Mouse (Mus musculus) small intestine, adult 10 weeks (tissue): ENCODE measurements around the gene Nxn. TPM values are rescaled to one million over a fixed set of nuclear protein-coding genes. Genes with fewer than 3 reads are reported as not detected.

ENCODE experiments used
- polyA plus RNA-seq: library from polyadenylated mRNA; stranded (reverse); fragments of 350-450 nt; fragmentation: Illumina TruSeq; extraction: RNeasy Lipid Tissue Mini Kit (QIAGEN cat#74804); gene quantifications from one replicate; pipeline ENCODE4 v1.2.3, GENCODE M21; 2014; ENCODE audit warnings: low replicate concordance

Gene Nxn
- 0.82 TPM for polyA plus RNA-seq

DNA sequence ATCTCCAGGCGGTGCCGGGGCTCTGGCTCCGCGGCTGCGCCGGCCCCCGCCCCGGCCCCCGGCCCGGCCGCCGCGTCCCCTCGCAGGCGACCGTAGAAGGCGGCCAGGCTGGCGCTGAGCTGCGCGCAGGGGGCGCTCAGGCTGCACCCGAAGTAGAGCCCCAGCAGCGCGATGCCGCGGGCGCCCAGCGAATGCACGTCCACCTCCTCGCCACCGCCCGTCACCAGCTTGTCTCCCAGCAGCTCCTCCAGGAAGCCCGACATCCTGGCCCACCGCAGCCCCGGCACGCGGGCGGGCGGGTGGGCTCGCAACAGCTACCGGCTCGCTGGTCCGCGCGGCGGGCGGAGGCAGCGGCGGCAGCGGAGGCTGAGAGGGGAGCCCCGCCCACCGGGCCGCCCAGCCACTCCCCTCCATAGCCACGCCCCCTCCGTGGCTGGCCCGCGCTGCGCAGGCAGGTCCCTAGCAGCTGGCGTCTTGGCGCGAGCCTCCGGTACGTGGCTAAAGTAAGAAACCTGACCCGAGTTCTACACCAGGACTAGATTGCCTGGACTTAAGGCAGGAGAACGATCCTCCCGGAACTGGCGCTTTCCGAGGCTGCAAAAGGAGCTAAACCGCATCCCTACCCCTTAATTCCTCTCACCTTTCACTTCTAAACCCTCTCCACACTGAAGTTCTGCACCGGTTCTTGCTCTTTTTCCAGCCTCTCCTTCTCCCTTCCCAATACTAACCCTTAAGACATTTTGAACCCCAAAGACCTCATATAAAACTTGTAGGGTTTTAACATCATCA lies at the start of gene Nxn:
TSS of gene Nxn (minus strand) at position 343 of the 789 bp plus-strand sequence.

DNA sequence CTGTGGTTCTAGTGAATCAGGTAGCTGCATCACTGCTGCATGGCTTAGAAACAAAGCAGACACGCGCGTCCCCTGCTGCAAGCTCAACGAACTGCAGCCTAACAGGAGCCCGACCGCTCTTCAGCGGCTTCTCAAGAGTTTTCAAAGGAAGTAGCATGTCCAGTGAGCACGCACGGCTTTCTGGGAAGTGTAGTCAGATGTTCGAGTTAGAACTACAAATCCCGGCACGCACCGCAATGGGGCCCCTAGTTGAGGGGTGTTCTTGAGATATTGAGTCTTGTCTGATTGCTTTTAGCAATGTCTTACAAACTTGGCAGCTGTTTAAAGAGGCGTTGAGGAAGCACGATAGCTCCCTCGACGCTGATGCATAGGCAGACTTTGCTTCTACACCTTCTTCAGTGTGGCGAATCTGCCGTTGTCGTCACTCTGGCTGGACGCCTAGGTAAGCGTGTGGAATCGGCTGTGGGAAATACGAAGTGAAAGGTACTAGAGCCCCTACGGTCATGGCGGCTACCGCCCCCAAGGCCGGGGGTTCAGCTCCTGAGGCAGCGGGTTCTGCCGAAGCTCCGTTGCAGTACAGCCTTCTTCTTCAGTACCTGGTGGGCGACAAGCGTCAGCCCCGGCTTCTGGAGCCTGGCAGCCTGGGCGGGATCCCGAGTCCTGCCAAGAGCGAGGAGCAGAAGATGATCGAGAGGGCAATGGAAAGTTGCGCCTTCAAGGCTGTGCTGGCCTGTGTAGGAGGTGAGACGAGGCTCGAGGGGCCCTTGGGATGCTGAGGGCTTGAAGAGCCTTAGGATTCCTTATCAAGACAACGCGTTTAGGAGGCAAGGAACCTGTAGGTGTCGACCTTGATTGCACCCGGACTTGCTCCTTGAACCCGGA lies 8.0 kb upstream of the Nxn start, which contains the start of gene Timm22:
TSS of gene Timm22 (plus strand) at position 251 of the 882 bp plus-strand sequence.

DNA sequence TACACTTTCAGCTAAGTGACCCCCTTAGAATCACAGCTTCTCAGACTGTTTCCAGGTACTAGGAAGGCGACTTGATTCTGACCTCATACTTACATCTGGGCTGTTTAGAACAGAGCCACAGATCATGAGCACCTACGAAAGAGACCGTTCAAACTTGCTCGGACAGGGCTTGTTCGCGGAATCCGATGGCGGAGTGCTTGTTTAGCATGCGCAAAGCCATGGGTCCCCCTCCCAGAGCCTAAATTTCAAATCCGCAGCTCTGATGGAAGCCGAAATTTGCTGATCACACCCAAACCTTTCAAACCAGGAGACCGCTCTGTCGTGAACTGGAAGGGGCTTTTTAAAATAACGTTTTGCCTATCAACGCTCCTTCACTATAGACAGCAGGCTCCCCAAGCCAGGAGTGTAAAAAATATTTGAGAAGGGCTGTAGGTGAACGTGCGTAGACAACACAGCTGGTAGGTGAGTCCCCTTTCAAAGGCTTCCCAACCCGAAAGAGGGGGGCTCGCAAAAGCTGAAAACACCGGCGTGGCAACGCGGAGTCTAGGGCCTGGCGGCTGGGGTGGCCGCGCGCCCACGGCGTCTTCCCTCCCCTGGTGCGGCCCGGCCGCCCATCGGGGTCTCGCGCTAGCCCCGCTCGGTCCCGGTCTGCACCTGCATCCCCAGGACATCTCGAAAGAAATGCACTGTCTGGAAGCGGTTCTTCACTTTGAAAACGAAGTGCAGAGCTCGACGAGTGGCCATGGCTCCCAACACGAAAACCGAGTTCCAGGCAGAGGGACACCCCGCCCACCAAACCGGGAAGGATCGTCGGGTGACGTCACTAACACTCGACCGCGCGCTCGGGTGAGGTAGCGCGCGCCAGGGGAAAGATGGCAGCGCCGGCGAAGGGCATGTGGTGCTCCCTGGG lies 155.8 kb downstream of the Nxn start, which contains the start of the genes Mrm3 and Glod4:
TSS of gene Mrm3 (plus strand) at position 815 of the 910 bp plus-strand sequence.
TSS of gene Glod4 (minus strand) at position 825 of the 910 bp plus-strand sequence.

DNA sequence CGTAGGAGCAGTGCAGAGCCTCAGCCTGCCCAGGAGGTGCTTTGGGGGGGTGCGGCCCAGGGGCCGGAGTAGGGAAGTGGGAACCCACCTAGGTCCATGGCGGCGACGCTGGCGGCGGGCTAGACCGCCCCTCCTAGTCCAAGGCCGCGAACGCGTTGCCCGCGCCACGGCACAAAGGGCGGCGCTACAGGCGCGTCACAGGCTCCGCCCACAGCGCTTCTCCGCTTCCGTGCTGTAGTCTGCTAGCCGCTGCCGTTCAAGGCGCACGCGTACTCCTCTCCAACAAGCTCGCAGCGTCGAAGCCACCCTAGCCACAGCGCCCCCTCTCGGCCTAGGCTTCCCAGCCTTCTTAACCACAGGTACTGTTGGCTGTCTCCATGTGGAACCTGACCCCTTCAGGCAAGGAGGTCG lies 181.5 kb downstream of the Nxn start, which contains the start of the genes Dbil5 and Gemin4:
TSS of gene Dbil5 (plus strand) at position 219 of the 411 bp plus-strand sequence.
TSS of gene Gemin4 (minus strand) at position 275 of the 411 bp plus-strand sequence.

Other genes starting within 250 kb of the Nxn start
- 40.0 TPM for gene Vps53, start 219.5 kb downstream of the Nxn start, polyA plus RNA-seq
- gene Fam57a, start 219.5 kb downstream of the Nxn start, polyA plus RNA-seq: 2.5 TPM
- not detected for gene Dbil5, start 181.5 kb downstream of the Nxn start, polyA plus RNA-seq
- not detected for gene Gemin4, start 181.5 kb downstream of the Nxn start, polyA plus RNA-seq
- gene Mrm3, start 155.4 kb downstream of the Nxn start, polyA plus RNA-seq: 1.5 TPM
- gene Glod4, start 155.4 kb downstream of the Nxn start, polyA plus RNA-seq: 75.6 TPM
- 2.9 TPM for gene Timm22, start 7.8 kb upstream of the Nxn start, polyA plus RNA-seq
- 52.0 TPM for gene Abr, start 223.2 kb upstream of the Nxn start, polyA plus RNA-seq